Mouse (Mus musculus) thymus, postnatal 36 days (tissue): ENCODE data around the gene Psmd5.
"Not testable (repeated sequence)": the region's sequence is repeated elsewhere in the genome, so short reads cannot be mapped to it uniquely, and the experiment has no call there.

Experiments
- DNase-seq, 2 experiments: peaks; one replicate each; pipeline ENCODE4 v3.0.0; 2022; ENCODE audit warnings: mixed read lengths in 2 of 2

Gene Psmd5

GRCm38 (mm10) chr2:34825827-34826459 lies 48.8 kb downstream of the Psmd5 start, which contains the start of gene Fbxw2:
Gene Fbxw2 (minus strand): TSS chr2:34826311.
- DNase-seq: peak; percentile 86 to 88

- DNase-seq: no peak
These were observed 56.3 kb downstream of the Psmd5 start for GRCm38 (mm10) chr2:34818492-34818891.

GRCm38 (mm10) chr2:34815893-34816292 lies 58.9 kb downstream of the Psmd5 start:
- not testable (repeated sequence) for DNase-seq

GRCm38 (mm10) chr2:34812706-34813105 lies 62.1 kb downstream of the Psmd5 start:
- no peak for DNase-seq

DNA sequence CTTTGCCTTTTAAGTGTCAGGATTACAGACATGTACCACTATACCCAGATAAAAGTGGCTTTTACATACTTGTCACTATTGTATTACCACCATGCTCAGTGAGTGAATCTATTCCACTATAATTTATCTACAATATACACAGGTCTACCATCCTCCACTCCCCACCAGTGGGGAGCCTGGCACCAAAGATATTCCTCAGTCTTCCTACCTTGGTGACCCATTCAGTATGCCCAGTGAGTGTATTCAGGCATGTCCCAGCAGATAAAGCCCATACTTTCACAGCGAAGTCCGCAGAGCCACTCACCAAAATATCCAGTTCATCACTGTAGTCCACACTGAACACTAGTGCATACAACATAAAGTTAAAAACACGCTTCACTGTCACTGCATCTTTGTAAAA lies 64.0 kb downstream of the Psmd5 start:
- DNase-seq: no peak

DNA sequence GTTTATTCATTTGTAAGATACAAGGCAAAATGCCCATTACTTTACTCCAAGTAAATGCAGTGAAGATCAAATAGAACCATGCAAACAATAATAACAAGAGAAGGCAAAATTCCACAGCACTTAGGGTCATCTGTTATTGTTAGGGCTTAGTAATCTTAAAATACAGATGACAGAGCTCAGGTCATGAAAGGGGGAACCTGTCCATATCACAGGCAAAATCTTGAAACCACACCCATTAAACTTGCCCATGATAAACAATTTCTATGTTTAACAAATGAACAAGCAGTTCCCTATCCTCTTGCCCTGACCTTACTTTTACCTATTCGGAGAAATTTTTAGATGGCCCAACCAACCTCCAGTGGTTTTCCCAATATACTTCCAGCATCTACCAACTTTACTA lies 65.2 kb downstream of the Psmd5 start:
- DNase-seq: no peak

DNA sequence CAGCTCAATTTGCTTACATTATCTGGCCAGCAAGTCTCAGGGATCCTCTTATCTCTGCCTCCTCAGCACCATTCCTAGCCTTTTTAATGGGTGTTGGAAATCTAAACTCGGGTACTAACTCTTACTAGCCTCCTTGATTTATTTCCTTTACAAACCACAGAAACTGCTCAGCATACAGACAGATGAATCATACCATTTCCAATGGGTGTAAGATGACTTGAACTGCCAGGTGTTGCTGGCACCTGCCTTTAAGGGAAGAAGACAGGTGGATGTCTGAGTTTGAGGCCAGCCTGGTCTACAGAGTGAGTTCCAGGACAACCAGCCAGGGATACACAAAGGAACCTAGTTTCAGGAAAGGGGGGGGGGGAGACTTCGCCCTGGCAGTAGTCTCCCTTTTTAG lies 66.7 kb downstream of the Psmd5 start:
- DNase-seq: no peak

GRCm38 (mm10) chr2:34805364-34805950 lies 69.3 kb downstream of the Psmd5 start:
- no peak for DNase-seq

GRCm38 (mm10) chr2:34804815-34805214 lies 70.0 kb downstream of the Psmd5 start:
- no peak for DNase-seq

GRCm38 (mm10) chr2:34804172-34804571 lies 70.6 kb downstream of the Psmd5 start:
- no peak for DNase-seq

GRCm38 (mm10) chr2:34803746-34804145 lies 71.0 kb downstream of the Psmd5 start:
- no peak for DNase-seq

DNA sequence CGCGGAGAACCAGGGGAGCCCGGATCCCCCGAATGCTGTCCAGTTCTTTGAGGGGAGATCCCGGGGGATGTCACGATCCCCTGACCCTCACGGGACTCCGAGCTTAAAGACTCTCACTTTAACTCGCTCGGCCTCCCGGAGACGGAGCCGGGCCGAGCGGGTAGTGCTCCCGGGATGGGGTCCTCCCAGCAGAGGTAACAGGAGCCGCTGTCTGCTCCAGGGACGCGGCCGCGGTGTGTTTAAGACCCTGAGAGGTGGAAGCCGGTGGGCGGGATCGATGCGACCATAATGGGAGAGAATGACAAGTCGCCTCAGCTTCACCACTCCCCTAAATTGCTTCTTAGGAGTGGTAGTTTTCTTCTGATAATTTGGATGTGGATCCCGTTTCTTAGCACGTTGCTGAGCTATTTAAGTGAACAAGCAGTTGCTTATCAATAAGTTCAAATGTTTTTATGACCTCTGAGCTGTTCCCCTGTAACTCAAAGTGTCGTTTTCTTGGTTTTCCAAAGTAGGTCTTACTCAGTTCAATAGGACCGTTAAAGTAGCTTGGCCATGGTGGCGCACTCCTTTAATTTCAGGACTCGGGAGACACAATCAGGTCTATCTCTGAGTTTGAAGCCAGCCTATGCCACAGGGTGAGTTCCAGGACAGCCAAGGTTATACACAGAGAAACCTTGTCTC lies 72.1 kb downstream of the Psmd5 start:
- peak in 1 of 2 experiments; percentile 55 for DNase-seq

GRCm38 (mm10) chr2:34801516-34802482 lies 73.0 kb downstream of the Psmd5 start:
- DNase-seq: peak; percentile 94 to 97

- DNase-seq: no peak
These were observed 74.4 kb downstream of the Psmd5 start for GRCm38 (mm10) chr2:34800371-34800770.
